Mouse (Mus musculus) liver, embryonic 14.5 days (tissue): ENCODE results near the gene F13a1. TPM values are rescaled to one million over a fixed set of nuclear protein-coding genes. Genes with fewer than 3 reads are reported as not detected.

Experiments
- ATAC-seq: fragments of 200-750 bp; cut with Nextera tagmentation; 2 replicates; pipeline ENCODE4 v1.8.0; 2017; ENCODE audit warnings: moderate number of reproducible peaks, mild to moderate bottlenecking, moderate library complexity; ENCODE audit not compliant: insufficient read depth
- DNase-seq, 3 experiments: peaks; one replicate each; pipeline ENCODE4 v3.0.0-alpha.2; 2012 to 2013; ENCODE audit warnings: low read depth in 3 of 3, low spot score in 3 of 3
- H3K27ac ChIP-seq: fragments of 300-500 bp; sonication (generic); 2 replicates; pipeline ENCODE4 v1.5.1; 2014; ENCODE audit warnings: moderate library complexity, mild to moderate bottlenecking, control low read depth, inconsistent platforms
- H3K27me3 ChIP-seq: fragments of 300-500 bp; sonication (generic); 2 replicates; pipeline ENCODE4 v1.6.1; 2014; ENCODE audit warnings: mild to moderate bottlenecking, low read length, moderate library complexity; ENCODE audit not compliant: control insufficient read depth, insufficient read depth
- H3K36me3 ChIP-seq: fragments of 300-500 bp; sonication (generic); replicated peaks from 2 replicates; pipeline ENCODE4 v1.6.1; 2014; ENCODE audit warnings: low read depth; ENCODE audit not compliant: control insufficient read depth, insufficient read depth
- H3K4me1 ChIP-seq, 2 experiments: fragments of 200-500 bp in 1 of 2; fragments of 300-500 bp in 1 of 2; sonication (generic) in 1 of 2; replicated peaks; 2 replicates each; pipeline ENCODE4 v1.6.1; 2012 to 2014; ENCODE audit warnings: antibody characterized with exemption in 1 of 2, inconsistent platforms in 1 of 2, low read length in 1 of 2; ENCODE audit not compliant: control insufficient read depth in 2 of 2, insufficient read depth in 2 of 2
- H3K4me2 ChIP-seq: fragments of 300-500 bp; sonication (generic); 2 replicates; pipeline ENCODE4 v1.6.1; 2014; ENCODE audit warnings: low read depth, mild to moderate bottlenecking, control low read depth, moderate library complexity
- H3K4me3 ChIP-seq, 2 experiments: fragments of 200-500 bp in 1 of 2; fragments of 300-500 bp in 1 of 2; sonication (generic) in 1 of 2; 2 replicates each; pipeline ENCODE4 v1.5.1; 2012 to 2014; ENCODE audit warnings: low read depth in 2 of 2, low read length in 2 of 2, mild to moderate bottlenecking in 2 of 2, control low read depth in 1 of 2, inconsistent platforms in 1 of 2, moderate library complexity in 1 of 2; ENCODE audit not compliant: insufficient read depth in 1 of 2
- H3K9ac ChIP-seq: fragments of 300-500 bp; sonication (generic); replicated peaks from 2 replicates; pipeline ENCODE4 v1.6.1; 2014; ENCODE audit warnings: mild to moderate bottlenecking, control low read depth, moderate library complexity
- H3K9me3 ChIP-seq: fragments of 300-500 bp; sonication (generic); 2 replicates; pipeline ENCODE4 v1.6.1; 2016; ENCODE audit warnings: low read length, mixed read lengths; ENCODE audit not compliant: control insufficient read depth
- CTCF ChIP-seq: IDR thresholded peaks from 2 replicates; pipeline ENCODE4 v1.5.1; 2016; ENCODE audit warnings: antibody characterized with exemption, low read depth, control low read depth
- EP300 ChIP-seq: IDR thresholded peaks from 2 replicates; pipeline ENCODE4 v1.6.1; 2016; ENCODE audit warnings: antibody characterized with exemption, low read depth
- WGBS: fragments of 180-500 bp; shearing (Covaris S2); extraction: QIAGEN DNeasy Blood & Tissue Kit; methylation state at CpG from one replicate; pipeline ENCODE4 v1.1.7; 2014; ENCODE audit not compliant: insufficient replicate concordance; 5-methylcytosine and 5-hydroxymethylcytosine counted together
- polyA plus RNA-seq, 2 experiments: library from polyadenylated mRNA; depleted of rRNA in 1 of 2; stranded (reverse) in 1 of 2; unstranded in 1 of 2; fragments of >200 nt; fragmentation: Nextera tagmentation in 1 of 2; extraction: Ambion mirVana in 1 of 2; gene quantifications; 2 replicates each; pipeline versions ENCODE4 v1.2.1 to v1.2.3; 2012 to 2014

The F13a1 gene
- polyA plus RNA-seq, 2 experiments, result 4.7 to 8.0 TPM

DNA sequence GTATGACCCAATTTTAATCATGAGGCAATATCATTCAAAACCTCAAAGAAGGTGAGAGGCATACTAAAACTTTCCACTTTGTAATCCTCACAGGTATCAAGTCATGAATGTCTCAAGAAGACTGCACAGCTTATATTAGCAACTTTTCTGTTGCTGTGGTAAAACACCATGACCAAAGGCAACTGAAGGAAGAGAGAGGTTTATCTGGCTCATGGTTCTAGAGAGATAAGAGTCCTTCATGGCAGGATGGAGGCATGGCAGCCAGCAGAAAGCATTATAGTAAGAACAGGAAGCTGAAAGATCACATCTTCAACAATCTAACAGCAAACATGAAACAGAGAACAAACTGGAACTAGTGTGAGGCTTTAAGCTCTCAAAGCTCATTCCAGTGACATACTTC, 43.8 kb downstream of the F13a1 start:
- Histone ChIP-seq H3K27ac (no peak overlapping the region), H3K36me3 (no peaks in the 10 kb centered on the region), H3K27me3 (no peaks in the 10 kb centered on the region), H3K9ac (no peak overlapping the region), H3K9me3 (no peaks in the 10 kb centered on the region), H3K4me3 (no peak overlapping the region), H3K4me2 (no peak overlapping the region), H3K4me1 (no peaks in the 10 kb centered on the region; a peak in 1 of 4 replicates)
- TF ChIP-seq EP300, result no peak
- no peak for TF ChIP-seq CTCF
- ATAC-seq (no peak), DNase-seq (no peak)

DNA sequence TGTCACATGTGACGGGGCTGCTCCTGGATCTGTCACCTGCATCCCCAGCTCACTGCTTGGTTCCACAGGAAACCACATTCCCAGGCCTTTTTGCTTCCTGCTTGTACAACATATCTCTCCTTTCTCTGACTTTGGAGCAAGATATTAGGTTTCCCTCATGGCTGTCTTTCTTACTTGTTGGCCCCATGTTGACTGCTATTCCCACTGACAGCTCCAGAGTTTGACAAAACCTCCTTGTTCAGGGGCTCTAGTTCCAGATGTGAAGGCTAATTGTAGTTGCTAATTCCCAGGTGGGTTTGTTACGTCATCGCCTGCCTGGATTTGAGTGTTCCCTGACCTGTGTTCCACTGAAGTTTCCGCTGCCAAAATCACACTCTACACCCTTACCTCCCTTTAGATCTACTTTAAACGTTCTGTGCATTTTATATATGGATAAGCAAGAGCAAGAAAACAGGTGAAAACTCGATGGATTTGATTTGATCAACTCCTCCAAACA, 50.8 kb downstream of the F13a1 start:
- H3K27ac ChIP-seq, result no peak overlapping the region
- TF ChIP-seq CTCF (no peak), EP300 (no peak)
- DNase-seq, result no peak

DNA sequence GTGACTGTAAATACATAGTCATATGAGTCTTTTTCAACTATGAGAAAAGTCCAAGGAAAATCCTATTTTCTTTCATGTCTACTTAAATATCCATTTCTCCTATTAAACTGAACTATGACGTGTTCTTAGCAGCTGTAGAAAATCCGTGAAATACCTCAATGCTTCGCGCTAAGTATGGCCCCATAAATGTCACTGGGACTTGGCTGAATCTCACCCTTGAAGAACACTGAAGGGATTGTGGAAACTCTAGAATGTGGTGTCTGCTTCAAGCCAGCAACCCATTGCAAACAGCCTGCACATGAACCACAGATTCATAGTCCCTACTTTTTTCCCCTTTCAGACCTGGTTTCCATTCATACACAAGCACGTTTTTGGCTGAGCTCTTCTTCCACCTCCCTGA, 56.5 kb downstream of the F13a1 start:
- no peak overlapping the region for H3K4me2 ChIP-seq
- 70% methylated on average over 5 of the region's 5 CpGs for WGBS
- no peaks in the 10 kb centered on the region for H3K27me3 ChIP-seq
- DNase-seq (no peak), ATAC-seq (no peak)
- H3K27ac ChIP-seq, result no peak overlapping the region
- TF ChIP-seq EP300 (no peak), CTCF (no peak)
- H3K36me3 ChIP-seq, result no peaks in the 10 kb centered on the region
- no peak overlapping the region for H3K4me3 ChIP-seq
- no peaks in the 10 kb centered on the region for H3K9me3 ChIP-seq
- no peaks in the 10 kb centered on the region for H3K4me1 ChIP-seq
- no peak overlapping the region for H3K9ac ChIP-seq

More for the DNA sequence above, 50.8 kb downstream of the F13a1 start:
- Histone ChIP-seq H3K36me3 (no peaks in the 10 kb centered on the region), H3K9me3 (no peaks in the 10 kb centered on the region), H3K4me3 (no peak overlapping the region), H3K9ac (no peak overlapping the region), H3K27me3 (no peaks in the 10 kb centered on the region), H3K4me1 (no peaks in the 10 kb centered on the region), H3K4me2 (no peak overlapping the region)
- ATAC-seq, result no peak
- 61% methylated on average over 6 of the region's 6 CpGs for WGBS

DNA sequence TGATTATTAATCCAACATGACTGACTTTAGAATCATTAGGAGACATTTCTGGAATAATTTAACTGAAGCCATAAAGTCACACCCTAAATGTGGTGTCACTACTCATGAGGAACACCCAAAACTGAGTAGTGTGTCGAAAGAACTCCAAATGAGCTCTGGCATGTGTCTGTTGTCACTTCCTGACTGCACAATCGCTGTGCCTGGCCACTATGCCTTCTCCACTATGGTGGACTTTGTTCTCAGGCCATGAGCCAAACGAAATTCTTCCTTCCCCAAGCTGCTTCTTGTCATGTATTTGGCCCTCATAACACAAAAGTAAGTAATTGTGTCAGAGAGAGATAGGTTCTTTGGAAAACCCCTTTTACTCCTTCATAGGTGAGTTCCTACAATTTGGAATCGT, 61.7 kb downstream of the F13a1 start:
- Histone ChIP-seq H3K9ac (no peak overlapping the region), H3K4me1 (no peaks in the 10 kb centered on the region), H3K4me3 (no peak overlapping the region), H3K27ac (no peak overlapping the region), H3K27me3 (no peaks in the 10 kb centered on the region), H3K36me3 (no peaks in the 10 kb centered on the region), H3K4me2 (no peak overlapping the region), H3K9me3 (no peaks in the 10 kb centered on the region)
- WGBS, result 46% methylated on average over 4 of the region's 4 CpGs
- DNase-seq (no peak), ATAC-seq (no peak)
- no peak for TF ChIP-seq CTCF
- no peak for TF ChIP-seq EP300

DNA sequence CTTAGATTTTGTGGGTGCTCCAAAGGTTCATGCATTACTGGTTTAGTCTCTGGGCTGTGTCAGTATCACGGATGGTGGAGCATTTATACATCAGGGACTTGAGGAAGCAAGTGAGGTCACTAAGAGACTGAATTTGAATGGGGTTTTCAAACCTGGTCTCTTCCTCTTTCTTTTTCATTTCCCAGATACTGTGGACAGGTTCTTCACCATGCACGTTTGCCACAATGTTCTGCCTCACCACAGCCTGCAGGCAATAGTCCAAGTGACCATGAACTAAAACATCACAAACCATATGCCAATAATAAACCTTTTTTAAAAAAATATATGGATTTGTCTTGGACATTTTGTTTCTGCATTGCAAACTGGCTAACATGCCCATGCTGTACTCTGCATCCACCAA, 77.0 kb downstream of the F13a1 start:
- Histone ChIP-seq H3K4me3 (no peak overlapping the region), H3K9ac (no peak overlapping the region), H3K9me3 (no peaks in the 10 kb centered on the region), H3K4me2 (no peak overlapping the region), H3K36me3 (no peaks in the 10 kb centered on the region), H3K27ac (no peak overlapping the region), H3K4me1 (no peaks in the 10 kb centered on the region), H3K27me3 (no peaks in the 10 kb centered on the region)
- 39% methylated on average over 2 of the region's 2 CpGs for WGBS
- ATAC-seq (no peak), DNase-seq (no peak)
- TF ChIP-seq CTCF (no peak), EP300 (no peak)

DNA sequence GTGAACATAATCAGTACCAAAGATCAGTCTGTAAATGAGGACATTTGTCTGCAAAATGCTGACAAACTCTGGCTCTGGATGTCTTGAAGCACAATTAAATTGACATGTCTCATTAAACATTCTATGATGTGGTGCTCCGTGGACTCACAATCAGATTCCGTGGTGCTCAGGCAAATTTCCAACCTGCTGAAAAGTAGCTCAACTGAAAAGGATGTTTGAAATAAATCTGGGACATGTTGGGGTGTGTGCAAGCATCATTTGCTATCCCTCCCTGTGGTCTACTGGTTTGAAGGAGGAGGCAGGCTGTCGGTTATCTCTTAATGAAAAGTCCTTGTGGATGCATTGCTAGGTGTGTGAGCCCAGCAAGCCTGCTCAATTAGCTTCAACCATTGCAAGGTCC, 77.8 kb downstream of the F13a1 start:
- Histone ChIP-seq H3K36me3 (no peaks in the 10 kb centered on the region), H3K4me2 (no peak overlapping the region), H3K27ac (no peak overlapping the region), H3K9ac (no peak overlapping the region), H3K4me3 (no peak overlapping the region), H3K4me1 (no peaks in the 10 kb centered on the region), H3K27me3 (no peaks in the 10 kb centered on the region), H3K9me3 (no peaks in the 10 kb centered on the region)
- DNase-seq (no peak), ATAC-seq (no peak)
- TF ChIP-seq EP300 (no peak), CTCF (no peak)
- WGBS, result 69% methylated on average over 3 of the region's 3 CpGs
